Mouse (Mus musculus) heart, embryonic 14.5 days (tissue): ENCODE data around the gene Birc5. TPM values are rescaled to one million over a fixed set of nuclear protein-coding genes. Genes with fewer than 3 reads are reported as not detected.

ENCODE experiments used
- ATAC-seq: fragments of 200-750 bp; cut with Nextera tagmentation; 2 replicates; pipeline ENCODE4 v1.8.0; 2017; ENCODE audit warnings: low read depth, moderate TSS enrichment; ENCODE audit not compliant: insufficient number of reproducible peaks, insufficient read depth, low FRiP score
- H3K27ac ChIP-seq, 2 experiments: fragments of 200-500 bp in 1 of 2; fragments of 300-500 bp in 1 of 2; sonication (generic) in 1 of 2; replicated peaks in 1 of 2; 2 replicates each; pipeline ENCODE4 v1.5.1; 2012 to 2014; ENCODE audit warnings: low read depth in 2 of 2, low read length in 2 of 2, control low read depth in 1 of 2, mild to moderate bottlenecking in 1 of 2, mixed read lengths in 1 of 2; ENCODE audit not compliant: control insufficient read depth in 1 of 2, insufficient read depth in 1 of 2
- H3K27me3 ChIP-seq: fragments of 300-500 bp; sonication (generic); 2 replicates; pipeline ENCODE4 v1.6.1; 2014; ENCODE audit warnings: mild to moderate bottlenecking, low read length, control low read depth; ENCODE audit not compliant: control insufficient read depth, insufficient read depth
- H3K36me3 ChIP-seq: fragments of 300-500 bp; sonication (generic); 2 replicates; pipeline ENCODE4 v1.6.1; 2014; ENCODE audit warnings: mild to moderate bottlenecking, control low read depth, low read length, mixed read lengths; ENCODE audit not compliant: control insufficient read depth, insufficient read depth
- H3K4me1 ChIP-seq, 2 experiments: fragments of 200-500 bp in 1 of 2; fragments of 300-500 bp in 1 of 2; sonication (generic) in 1 of 2; 2 replicates each; pipeline ENCODE4 v1.6.1; 2012 to 2014; ENCODE audit warnings: low read length in 2 of 2, control low read depth in 1 of 2, mixed read lengths in 1 of 2; ENCODE audit not compliant: control insufficient read depth in 2 of 2, insufficient read depth in 2 of 2
- H3K4me2 ChIP-seq: fragments of 300-500 bp; sonication (generic); 2 replicates; pipeline ENCODE4 v1.6.1; 2014; ENCODE audit warnings: mild to moderate bottlenecking, low read length
- H3K4me3 ChIP-seq, 2 experiments: fragments of 200-500 bp in 1 of 2; fragments of 300-500 bp in 1 of 2; sonication (generic) in 1 of 2; 2 replicates each; pipeline ENCODE4 v1.5.1; 2012 to 2014; ENCODE audit warnings: low read length in 2 of 2, mild to moderate bottlenecking in 2 of 2, control low read depth in 1 of 2, low read depth in 1 of 2, moderate library complexity in 1 of 2; ENCODE audit not compliant: control insufficient read depth in 1 of 2, insufficient read depth in 1 of 2
- H3K9ac ChIP-seq: fragments of 300-500 bp; sonication (generic); 2 replicates; pipeline ENCODE4 v1.6.1; 2014; ENCODE audit warnings: mild to moderate bottlenecking, low read length
- H3K9me3 ChIP-seq: fragments of 300-500 bp; sonication (generic); 2 replicates; pipeline ENCODE4 v1.6.1; 2016; ENCODE audit warnings: low read length, control low read depth; ENCODE audit not compliant: control insufficient read depth
- WGBS: fragments of 180-500 bp; shearing (Covaris S2); extraction: QIAGEN DNeasy Blood & Tissue Kit; methylation state at CpG from one replicate; pipeline ENCODE4 v1.1.7; 2014; 5-methylcytosine and 5-hydroxymethylcytosine counted together
- polyA plus RNA-seq: library from polyadenylated mRNA; unstranded; fragments of >200 nt; fragmentation: Nextera tagmentation; extraction: Ambion mirVana; gene quantifications from 2 replicates; pipeline ENCODE4 v1.2.1, GENCODE M21; 2014

Gene Birc5
- polyA plus RNA-seq, 1 experiment from 2014 or later: 240 TPM

GRCm38 (mm10) chr11:117880336-117880976 is 31.4 kb downstream of the Birc5 start:
- H3K9ac ChIP-seq: no peak overlapping the region
- H3K27ac ChIP-seq: no peak overlapping the region
- H3K4me2 ChIP-seq: no peak overlapping the region
- WGBS: 84% methylated on average over 9 of the region's 9 CpGs
- no peaks in the 10 kb centered on the region for H3K9me3 ChIP-seq
- ATAC-seq: no peak
- H3K4me3 ChIP-seq: no peak overlapping the region
- peaks cover 27 to 40% of the 10 kb centered on the region in 2 experiments for H3K4me1 ChIP-seq
- no peaks in the 10 kb centered on the region for H3K36me3 ChIP-seq
- no peaks in the 10 kb centered on the region for H3K27me3 ChIP-seq

- H3K9ac ChIP-seq: no peak overlapping the region
Measured at GRCm38 (mm10) chr11:117880977-117881358, 31.9 kb downstream of the Birc5 start.

DNA sequence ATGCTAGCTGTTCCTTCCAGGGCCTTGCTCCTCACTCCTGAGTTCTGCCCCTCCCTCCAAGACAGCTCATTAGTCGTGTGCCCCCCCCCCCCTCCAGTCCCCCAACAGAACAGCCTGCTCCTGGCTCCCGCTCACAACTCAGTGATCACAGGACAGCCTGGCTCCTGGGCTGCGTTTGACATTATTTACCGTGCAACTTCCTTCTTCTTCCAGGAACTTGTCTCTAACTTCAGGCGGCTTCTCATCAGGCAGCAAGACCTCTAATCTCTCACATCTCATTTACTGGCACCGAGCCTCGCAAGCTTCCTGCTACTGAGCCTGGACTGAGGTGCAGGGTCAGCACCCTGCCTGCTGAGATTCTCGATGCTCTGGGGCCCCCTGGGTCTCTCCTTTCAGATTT is 32.7 kb downstream of the Birc5 start:
- no peaks in the 10 kb centered on the region for H3K36me3 ChIP-seq
- H3K9me3 ChIP-seq: no peaks in the 10 kb centered on the region
- H3K4me1 ChIP-seq: peaks cover 24 to 32% of the 10 kb centered on the region in 2 experiments
- H3K27me3 ChIP-seq: no peaks in the 10 kb centered on the region
- H3K4me3 ChIP-seq: no peak overlapping the region
- peak overlapping the region; percentile 4; the same call in 1 of the 2 replicates for H3K9ac ChIP-seq
- H3K4me2 ChIP-seq: no peak overlapping the region
- ATAC-seq: no peak
- H3K27ac ChIP-seq: peak overlapping the region in 1 of 2 experiments; percentile 41; a peak in 1 of 4 replicates
- 13% methylated on average over 8 of the region's 8 CpGs for WGBS

More at GRCm38 (mm10) chr11:117880977-117881358, 31.9 kb downstream of the Birc5 start:
- H3K9me3 ChIP-seq: no peaks in the 10 kb centered on the region
- H3K4me2 ChIP-seq: no peak overlapping the region
- no peak overlapping the region for H3K27ac ChIP-seq
- WGBS: 80% methylated on average over 6 of the region's 6 CpGs
- no peak overlapping the region for H3K4me3 ChIP-seq
- H3K27me3 ChIP-seq: no peaks in the 10 kb centered on the region
- no peak for ATAC-seq
- peaks cover 24 to 35% of the 10 kb centered on the region in 2 experiments for H3K4me1 ChIP-seq
- no peaks in the 10 kb centered on the region for H3K36me3 ChIP-seq

DNA sequence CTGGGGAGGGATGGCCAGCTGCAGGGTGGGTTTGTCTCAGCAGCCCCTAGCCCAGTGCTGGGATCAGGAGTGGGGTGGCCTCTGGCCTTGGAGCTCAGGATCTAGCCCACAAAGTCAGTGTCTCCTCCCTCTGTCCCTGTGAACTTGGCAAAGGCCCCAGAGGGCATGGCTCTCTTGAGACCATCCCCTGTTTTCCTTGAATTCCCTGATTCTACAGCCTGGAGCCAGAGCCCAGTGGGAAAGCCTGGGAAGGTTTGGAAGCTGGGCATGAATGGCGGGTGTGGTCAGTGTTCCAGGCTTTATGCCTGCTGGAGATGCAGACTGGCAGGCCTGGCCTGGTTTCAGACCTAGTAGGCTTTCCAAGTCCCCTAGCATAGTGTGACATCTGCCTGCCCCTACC is 33.2 kb downstream of the Birc5 start:
- no peak overlapping the region for H3K4me2 ChIP-seq
- no peak overlapping the region for H3K4me3 ChIP-seq
- H3K27me3 ChIP-seq: no peaks in the 10 kb centered on the region
- peak overlapping the region in 1 of 2 experiments; percentile 41; a peak in 1 of 4 replicates for H3K27ac ChIP-seq
- peaks cover 24 to 30% of the 10 kb centered on the region in 2 experiments for H3K4me1 ChIP-seq
- no peaks in the 10 kb centered on the region for H3K36me3 ChIP-seq
- ATAC-seq: no peak
- no peaks in the 10 kb centered on the region for H3K9me3 ChIP-seq
- H3K9ac ChIP-seq: 0 out of 2 replicates have a peak overlapping the region, but pooled peaks have one; percentile 4
- WGBS: 65% methylated on average over 1 of the region's 1 CpGs

DNA sequence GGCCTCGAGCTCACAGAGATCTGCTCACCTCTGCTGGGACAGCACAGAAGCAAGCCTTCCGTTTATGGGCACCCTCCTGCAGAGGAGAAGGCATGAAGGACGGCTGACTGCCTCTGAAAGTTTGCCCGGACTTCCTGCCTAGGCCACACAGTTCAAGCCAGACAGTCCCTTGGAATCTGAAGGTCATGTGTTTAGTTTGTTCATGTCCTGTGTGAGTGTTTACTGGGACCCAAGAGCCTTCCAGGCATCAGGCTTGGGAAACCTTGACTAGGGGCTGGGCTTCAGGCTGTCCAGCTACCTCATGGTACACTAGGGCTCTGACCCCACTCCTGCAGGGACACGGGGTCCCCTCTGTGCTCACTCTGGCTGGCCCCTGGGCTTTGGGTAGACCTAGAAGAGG is 36.9 kb downstream of the Birc5 start:
- H3K4me2 ChIP-seq: no peak overlapping the region
- H3K9me3 ChIP-seq: no peaks in the 10 kb centered on the region
- peaks cover 31 to 37% of the 10 kb centered on the region in 2 experiments for H3K4me1 ChIP-seq
- H3K36me3 ChIP-seq: no peaks in the 10 kb centered on the region
- ATAC-seq: no peak
- no peak overlapping the region for H3K27ac ChIP-seq
- 52% methylated on average over 5 of the region's 5 CpGs for WGBS
- H3K27me3 ChIP-seq: 0 out of 2 replicates have a peak, but pooled peaks cover 17% of the 10 kb centered on the region
- no peak overlapping the region for H3K4me3 ChIP-seq
- no peak overlapping the region for H3K9ac ChIP-seq

DNA sequence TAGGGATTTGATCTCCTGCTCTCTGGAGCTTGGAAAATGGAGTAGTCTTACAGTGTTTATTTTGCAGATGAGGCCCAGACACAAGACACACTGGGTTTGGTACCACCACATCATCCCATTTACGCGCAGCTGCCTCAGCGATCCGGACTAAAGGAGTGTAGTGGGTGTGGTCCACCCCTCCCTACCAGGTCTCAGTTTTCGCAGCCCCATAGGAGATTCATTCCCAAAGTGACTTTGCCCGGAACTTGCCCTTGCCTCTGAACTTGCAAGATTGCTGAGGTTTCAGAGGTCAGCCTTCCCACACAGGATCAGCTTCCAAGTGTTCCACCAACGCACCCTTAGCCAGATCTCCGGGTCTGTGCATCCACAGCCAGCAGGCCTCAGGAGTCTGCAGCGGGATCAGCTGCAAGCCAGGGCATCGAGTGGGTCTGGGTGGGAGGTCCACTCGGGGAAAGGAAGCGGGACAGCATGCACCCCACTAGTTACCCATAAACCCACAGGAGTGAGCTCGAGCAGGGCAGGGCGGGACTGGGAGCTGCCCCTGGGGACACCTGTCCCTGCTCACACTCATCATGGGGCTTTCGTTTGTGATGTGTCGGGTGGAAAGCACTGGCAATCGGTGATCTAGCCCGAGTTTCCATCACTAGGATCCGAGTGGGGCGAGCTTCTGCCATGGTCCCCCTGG is 39.3 kb downstream of the Birc5 start:
- 34% methylated on average over 20 of the region's 20 CpGs for WGBS
- H3K36me3 ChIP-seq: no peaks in the 10 kb centered on the region
- H3K9me3 ChIP-seq: no peaks in the 10 kb centered on the region
- no peak overlapping the region for H3K27ac ChIP-seq
- H3K4me2 ChIP-seq: peak overlapping the region; percentile 64
- peaks cover 22 to 29% of the 10 kb centered on the region in 2 experiments for H3K4me1 ChIP-seq
- no peak overlapping the region; the same call in 1 of the 2 replicates for H3K9ac ChIP-seq
- no peak for ATAC-seq
- 0 out of 2 replicates have a peak, but pooled peaks cover 21% of the 10 kb centered on the region for H3K27me3 ChIP-seq
- no peak overlapping the region for H3K4me3 ChIP-seq

- Histone ChIP-seq H3K9ac (peak overlapping the region; percentile 65), H3K4me1 (peaks cover 22 to 29% of the 10 kb centered on the region in 2 experiments), H3K27me3 (0 out of 2 replicates have a peak, but pooled peaks cover 21% of the 10 kb centered on the region), H3K27ac (0 out of 4 replicates have a peak overlapping the region, but pooled peaks of 1 of the 2 experiments have one; percentile 14), H3K4me2 (peak overlapping the region; percentile 64), H3K9me3 (no peaks in the 10 kb centered on the region), H3K36me3 (no peaks in the 10 kb centered on the region), H3K4me3 (peak overlapping the region; percentile 20 to 25; a peak in 3 of 4 replicates)
- WGBS: 13% methylated on average over 29 of the region's 33 CpGs
- ATAC-seq: no peak
Measured at GRCm38 (mm10) chr11:117888853-117889822, 40.1 kb downstream of the Birc5 start.
